Mouse (Mus musculus) limb, embryonic 13.5 days (tissue): ENCODE results near the gene Gm20388. TPM values are rescaled to one million over a fixed set of nuclear protein-coding genes. Genes with fewer than 3 reads are reported as not detected.

Source experiments
- ATAC-seq: fragments of 200-750 bp; cut with Nextera tagmentation; 2 replicates; pipeline ENCODE4 v1.8.0; 2017; ENCODE audit warnings: low read depth, moderate number of reproducible peaks, moderate TSS enrichment; ENCODE audit not compliant: low FRiP score
- H3K27ac ChIP-seq: fragments of 300-500 bp; sonication (generic); 2 replicates; pipeline ENCODE4 v1.5.1; 2015; ENCODE audit warnings: inconsistent platforms, mild to moderate bottlenecking, moderate library complexity
- H3K27me3 ChIP-seq: fragments of 300-500 bp; sonication (generic); 2 replicates; pipeline ENCODE4 v1.6.1; 2015; ENCODE audit warnings: mild to moderate bottlenecking, inconsistent platforms
- H3K36me3 ChIP-seq: fragments of 300-500 bp; sonication (generic); 2 replicates; pipeline ENCODE4 v1.6.1; 2015; ENCODE audit warnings: inconsistent platforms, mild to moderate bottlenecking, moderate library complexity
- H3K4me1 ChIP-seq: fragments of 300-500 bp; sonication (generic); 2 replicates; pipeline ENCODE4 v1.6.1; 2015; ENCODE audit warnings: inconsistent platforms
- H3K4me2 ChIP-seq: fragments of 300-500 bp; sonication (generic); replicated peaks from 2 replicates; pipeline ENCODE4 v1.6.1; 2015; ENCODE audit warnings: inconsistent platforms, mild to moderate bottlenecking, moderate library complexity
- H3K4me3 ChIP-seq: fragments of 300-500 bp; sonication (generic); 2 replicates; pipeline ENCODE4 v1.5.1; 2015; ENCODE audit warnings: moderate library complexity, mild to moderate bottlenecking, inconsistent platforms
- H3K9ac ChIP-seq: fragments of 300-500 bp; sonication (generic); 2 replicates; pipeline ENCODE4 v1.6.1; 2015; ENCODE audit warnings: mild to moderate bottlenecking, inconsistent platforms
- H3K9me3 ChIP-seq: fragments of 300-500 bp; sonication (generic); 2 replicates; pipeline ENCODE4 v1.6.1; 2016; ENCODE audit warnings: inconsistent platforms
- WGBS: fragments of 180-500 bp; shearing (Covaris S2); methylation state at CpG from one replicate; pipeline ENCODE4 v1.1.7; 2015; 5-methylcytosine and 5-hydroxymethylcytosine counted together
- polyA plus RNA-seq: library from polyadenylated mRNA; unstranded; fragments of >200 nt; fragmentation: Nextera tagmentation; extraction: Ambion mirVana; gene quantifications from 2 replicates; pipeline ENCODE4 v1.2.1, GENCODE M21; 2015

The Gm20388 gene
- polyA plus RNA-seq, 1 experiment from 2014 or later: 7.1 TPM

GRCm38 (mm10) chr8:122336251-122336910, 2425.7 kb downstream of the Gm20388 start:
- Histone ChIP-seq H3K4me2 (peak overlapping the region; percentile 92), H3K9me3 (no peaks in the 10 kb centered on the region), H3K27me3 (peaks cover 68% of the 10 kb centered on the region), H3K27ac (no peak overlapping the region), H3K4me3 (peak overlapping the region; percentile 65), H3K9ac (peak overlapping the region; percentile 69), H3K4me1 (peaks cover 17% of the 10 kb centered on the region), H3K36me3 (peaks cover 4% of the 10 kb centered on the region; the same call in 1 of the 2 replicates)
- WGBS: 2% methylated on average over 76 of the region's 81 CpGs
- peak; percentile 52 for ATAC-seq

- Histone ChIP-seq H3K27ac (no peak overlapping the region), H3K9ac (no peak overlapping the region), H3K36me3 (peaks cover 4% of the 10 kb centered on the region; the same call in 1 of the 2 replicates), H3K4me2 (no peak overlapping the region), H3K9me3 (no peaks in the 10 kb centered on the region), H3K4me3 (no peak overlapping the region), H3K27me3 (peaks cover 87% of the 10 kb centered on the region), H3K4me1 (peaks cover 39% of the 10 kb centered on the region)
- 52% methylated on average over 6 of the region's 6 CpGs for WGBS
- ATAC-seq: no peak
These were observed 2428.2 kb downstream of the Gm20388 start for GRCm38 (mm10) chr8:122338852-122339251.

GRCm38 (mm10) chr8:122340761-122341160, 2430.1 kb downstream of the Gm20388 start:
- Histone ChIP-seq H3K27ac (no peak overlapping the region), H3K27me3 (peaks cover 83% of the 10 kb centered on the region), H3K9ac (no peak overlapping the region), H3K4me3 (no peak overlapping the region), H3K4me2 (no peak overlapping the region), H3K9me3 (no peaks in the 10 kb centered on the region), H3K4me1 (peaks cover 44% of the 10 kb centered on the region), H3K36me3 (no peaks in the 10 kb centered on the region)
- no peak for ATAC-seq
- WGBS: 74% methylated on average over 3 of the region's 3 CpGs

- Histone ChIP-seq H3K36me3 (no peaks in the 10 kb centered on the region), H3K4me1 (peaks cover 38% of the 10 kb centered on the region), H3K27ac (no peak overlapping the region; the same call in 1 of the 2 replicates), H3K4me2 (no peak overlapping the region), H3K9me3 (no peaks in the 10 kb centered on the region), H3K9ac (peak overlapping the region; percentile 13; the same call in 1 of the 2 replicates), H3K27me3 (peaks cover 73% of the 10 kb centered on the region), H3K4me3 (no peak overlapping the region)
- ATAC-seq: no peak
- WGBS: 87% methylated on average over 6 of the region's 6 CpGs
These were observed 2431.1 kb downstream of the Gm20388 start for GRCm38 (mm10) chr8:122341790-122342189.

- Histone ChIP-seq H3K36me3 (no peaks in the 10 kb centered on the region), H3K4me2 (no peak overlapping the region; the same call in 1 of the 2 replicates), H3K9ac (peak overlapping the region; percentile 54; the same call in 1 of the 2 replicates), H3K4me3 (no peak overlapping the region), H3K27me3 (peaks cover 68% of the 10 kb centered on the region), H3K4me1 (peaks cover 35% of the 10 kb centered on the region), H3K27ac (no peak overlapping the region), H3K9me3 (no peaks in the 10 kb centered on the region)
- 32% methylated on average over 5 of the region's 5 CpGs for WGBS
- no peak for ATAC-seq
These were observed 2431.7 kb downstream of the Gm20388 start for GRCm38 (mm10) chr8:122342362-122342761.

GRCm38 (mm10) chr8:122342806-122343209, 2432.2 kb downstream of the Gm20388 start:
- Histone ChIP-seq H3K9me3 (no peaks in the 10 kb centered on the region), H3K4me1 (peaks cover 35% of the 10 kb centered on the region), H3K27ac (0 out of 2 replicates have a peak overlapping the region, but pooled peaks have one; percentile 3), H3K4me3 (peak overlapping the region; percentile 37), H3K9ac (peak overlapping the region; percentile 54; the same call in 1 of the 2 replicates), H3K4me2 (peak overlapping the region; percentile 69), H3K27me3 (peaks cover 63% of the 10 kb centered on the region), H3K36me3 (no peaks in the 10 kb centered on the region)
- no peak for ATAC-seq
- 2% methylated on average over 9 of the region's 9 CpGs for WGBS

DNA sequence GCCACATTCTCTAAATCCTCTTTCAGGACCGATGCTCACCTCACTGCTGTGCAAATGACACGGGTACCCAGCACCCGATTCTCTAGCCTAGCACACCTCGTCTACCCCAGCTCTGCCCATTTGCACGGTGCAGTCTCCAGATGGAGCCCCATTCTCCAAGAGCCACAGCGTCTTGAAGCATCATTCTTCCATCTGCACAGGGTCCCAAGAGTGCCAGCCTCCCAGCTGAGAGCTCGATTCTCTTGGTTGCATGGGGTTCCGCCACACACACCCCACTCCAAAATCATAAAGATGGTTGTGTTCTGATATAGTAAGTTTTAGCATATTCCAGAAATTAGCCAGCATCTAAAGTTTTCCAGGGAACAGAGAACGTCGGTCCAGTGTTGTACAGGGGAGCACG, 2432.7 kb downstream of the Gm20388 start:
- peak overlapping the region; percentile 3; the same call in 1 of the 2 replicates for H3K27ac ChIP-seq
- H3K4me3 ChIP-seq: peak overlapping the region; percentile 37
- WGBS: 6% methylated on average over 11 of the region's 11 CpGs
- no peaks in the 10 kb centered on the region for H3K36me3 ChIP-seq
- H3K9me3 ChIP-seq: no peaks in the 10 kb centered on the region
- H3K4me2 ChIP-seq: peak overlapping the region; percentile 69
- H3K9ac ChIP-seq: peak overlapping the region; percentile 54
- peaks cover 35% of the 10 kb centered on the region for H3K4me1 ChIP-seq
- ATAC-seq: no peak
- peaks cover 58% of the 10 kb centered on the region for H3K27me3 ChIP-seq

- H3K4me3 ChIP-seq: peak overlapping the region; percentile 37
- ATAC-seq: peak; percentile 11; the same call in 1 of the 2 replicates
- H3K4me1 ChIP-seq: peaks cover 35% of the 10 kb centered on the region
- H3K9ac ChIP-seq: peak overlapping the region; percentile 54
- WGBS: 0% methylated on average over 14 of the region's 14 CpGs
- peak overlapping the region; percentile 3; the same call in 1 of the 2 replicates for H3K27ac ChIP-seq
- H3K27me3 ChIP-seq: peaks cover 54% of the 10 kb centered on the region
- no peaks in the 10 kb centered on the region for H3K9me3 ChIP-seq
- H3K36me3 ChIP-seq: no peaks in the 10 kb centered on the region
- H3K4me2 ChIP-seq: peak overlapping the region; percentile 69
These were observed 2433.1 kb downstream of the Gm20388 start for GRCm38 (mm10) chr8:122343758-122344157.

DNA sequence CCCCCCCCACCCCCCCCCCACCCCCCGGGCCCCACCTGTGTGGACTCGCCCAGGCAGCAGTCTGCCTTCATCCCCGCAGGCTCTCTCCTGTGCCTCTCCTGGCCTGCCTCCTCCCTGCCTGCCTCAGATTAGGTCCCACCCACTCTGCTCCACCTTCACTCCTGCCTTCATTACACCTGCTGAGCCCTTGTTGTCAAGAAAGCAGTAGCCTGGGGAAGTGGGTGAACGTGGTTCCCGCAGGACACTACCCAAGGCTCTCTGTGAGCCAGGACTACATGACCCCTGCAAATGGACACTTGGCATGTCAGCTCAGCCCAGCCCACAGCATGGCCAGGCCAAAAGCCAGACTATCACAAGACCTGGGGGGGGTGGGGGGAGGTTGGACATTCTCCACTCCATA, 2433.6 kb downstream of the Gm20388 start:
- no peaks in the 10 kb centered on the region for H3K9me3 ChIP-seq
- H3K36me3 ChIP-seq: no peaks in the 10 kb centered on the region
- no peak overlapping the region for H3K9ac ChIP-seq
- peaks cover 35% of the 10 kb centered on the region for H3K4me1 ChIP-seq
- peaks cover 50% of the 10 kb centered on the region for H3K27me3 ChIP-seq
- peak; percentile 52; the same call in 1 of the 2 replicates for ATAC-seq
- no peak overlapping the region; the same call in 1 of the 2 replicates for H3K4me3 ChIP-seq
- WGBS: 10% methylated on average over 2 of the region's 5 CpGs
- no peak overlapping the region for H3K27ac ChIP-seq
- peak overlapping the region; percentile 69 for H3K4me2 ChIP-seq

DNA sequence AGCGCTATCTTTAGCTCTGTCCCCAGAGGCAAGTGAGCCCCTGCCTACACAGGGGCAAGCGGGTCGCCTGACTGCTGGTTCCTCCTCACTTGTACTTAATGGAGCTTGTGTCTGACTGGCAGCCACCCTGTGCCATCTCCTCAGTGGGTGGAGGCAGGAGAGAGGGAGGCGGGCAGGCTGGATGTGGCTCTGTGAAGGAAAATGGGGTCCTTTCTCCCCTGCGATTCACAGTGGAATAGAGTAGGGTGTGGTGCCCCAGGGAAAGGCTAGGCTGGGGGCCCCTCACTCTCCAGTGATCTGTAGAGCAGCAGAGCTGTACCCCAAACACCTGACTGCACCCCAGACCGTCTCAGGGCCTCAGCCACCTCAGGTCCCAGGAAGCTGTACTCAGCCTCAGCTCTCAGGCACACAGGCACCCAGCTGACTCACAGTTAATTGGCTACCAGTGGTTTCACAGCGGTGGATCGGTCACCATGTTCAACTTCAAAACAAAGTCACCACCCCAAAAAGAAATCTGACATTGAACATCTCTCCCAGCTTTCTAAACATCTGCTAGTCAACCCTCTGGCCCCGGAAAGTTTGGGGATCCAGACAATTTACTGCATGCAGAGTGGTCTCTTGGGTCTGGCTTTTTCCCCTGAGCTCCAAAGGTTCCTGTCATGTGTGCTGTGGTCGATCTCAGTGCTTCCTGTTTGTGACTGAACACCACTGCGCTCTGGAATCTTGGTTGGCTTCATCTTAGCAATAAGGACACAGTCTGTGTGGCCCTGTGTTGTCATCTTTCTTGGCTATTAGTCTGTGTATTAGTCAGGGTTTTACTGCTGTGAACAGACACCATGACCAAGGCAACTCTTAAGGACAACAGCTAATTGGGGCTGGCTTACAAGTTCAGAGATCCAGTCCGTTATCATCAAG, 2434.8 kb downstream of the Gm20388 start:
- H3K4me2 ChIP-seq: no peak overlapping the region
- 56% methylated on average over 12 of the region's 12 CpGs for WGBS
- no peak overlapping the region for H3K27ac ChIP-seq
- no peaks in the 10 kb centered on the region for H3K36me3 ChIP-seq
- H3K4me3 ChIP-seq: no peak overlapping the region
- ATAC-seq: no peak
- H3K27me3 ChIP-seq: peaks cover 51% of the 10 kb centered on the region
- H3K4me1 ChIP-seq: peaks cover 35% of the 10 kb centered on the region
- no peaks in the 10 kb centered on the region for H3K9me3 ChIP-seq
- H3K9ac ChIP-seq: no peak overlapping the region; the same call in 1 of the 2 replicates

DNA sequence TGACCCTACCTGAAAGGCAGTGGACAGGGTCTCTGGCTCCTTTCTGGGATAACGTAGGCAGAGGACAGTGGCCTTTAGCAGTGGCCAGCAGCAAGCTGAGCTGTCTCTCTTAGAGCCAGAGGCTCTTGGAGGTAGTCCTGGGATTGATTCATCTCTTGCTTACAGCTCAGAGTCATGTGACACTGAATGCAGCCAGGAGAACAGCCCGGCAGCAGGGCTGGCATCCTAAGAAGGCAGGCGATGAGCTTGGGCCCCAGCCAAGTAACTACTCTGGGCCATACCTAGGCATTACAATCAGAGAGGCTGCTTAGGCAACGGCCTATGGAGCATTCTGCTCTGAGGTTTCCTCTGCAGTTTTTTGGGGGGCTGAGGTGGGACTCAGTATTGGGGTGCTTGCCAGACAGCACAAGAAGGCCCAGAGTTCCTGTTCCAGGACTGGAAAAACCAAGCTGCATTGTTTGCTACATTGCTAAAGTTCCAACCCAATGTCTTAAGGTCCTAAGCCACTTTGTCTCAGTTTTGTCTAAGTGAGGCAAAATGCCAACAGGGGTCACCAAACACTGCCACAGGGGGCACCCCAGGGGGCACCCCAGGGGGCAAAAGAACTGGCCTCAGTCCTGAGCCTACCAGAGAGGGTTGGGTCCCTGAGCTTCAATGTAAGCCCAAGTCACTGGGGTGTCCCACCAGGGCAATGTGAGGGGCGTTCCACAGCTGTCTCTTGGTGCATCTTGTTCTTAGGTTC, 2437.3 kb downstream of the Gm20388 start:
- Histone ChIP-seq H3K27ac (no peak overlapping the region), H3K9me3 (no peaks in the 10 kb centered on the region), H3K4me2 (no peak overlapping the region), H3K36me3 (no peaks in the 10 kb centered on the region), H3K27me3 (peaks cover 32% of the 10 kb centered on the region), H3K9ac (no peak overlapping the region), H3K4me3 (no peak overlapping the region), H3K4me1 (peaks cover 22% of the 10 kb centered on the region)
- no peak for ATAC-seq
- 71% methylated on average over 5 of the region's 5 CpGs for WGBS
